Mouse (Mus musculus) liver, embryonic 13.5 days (tissue): ENCODE measurements around the gene Gm20683. TPM values are rescaled to one million over a fixed set of nuclear protein-coding genes. Genes with fewer than 3 reads are reported as not detected.
A peak's percentile ranks its signal among the peaks of the same experiment; 100 is the strongest.

ENCODE experiments used
- ATAC-seq: fragments of 200-750 bp; cut with Nextera tagmentation; 2 replicates; pipeline ENCODE4 v1.8.0; 2017; ENCODE audit warnings: low read depth, mild to moderate bottlenecking, moderate number of reproducible peaks, moderate library complexity
- DNase-seq: peaks from one replicate; pipeline ENCODE4 v3.0.0; 2022
- H3K27ac ChIP-seq: fragments of 300-500 bp; sonication (generic); 2 replicates; pipeline ENCODE4 v1.5.1; 2015; ENCODE audit warnings: moderate library complexity, mild to moderate bottlenecking, inconsistent platforms
- H3K27me3 ChIP-seq: fragments of 300-500 bp; sonication (generic); 2 replicates; pipeline ENCODE4 v1.6.1; 2015; ENCODE audit warnings: mild to moderate bottlenecking, inconsistent platforms
- H3K36me3 ChIP-seq: fragments of 300-500 bp; sonication (generic); 2 replicates; pipeline ENCODE4 v1.6.1; 2015; ENCODE audit warnings: mild to moderate bottlenecking, inconsistent platforms
- H3K4me1 ChIP-seq: fragments of 300-500 bp; sonication (generic); replicated peaks from 2 replicates; pipeline ENCODE4 v1.6.1; 2015; ENCODE audit warnings: inconsistent platforms
- H3K4me2 ChIP-seq: fragments of 300-500 bp; sonication (generic); 2 replicates; pipeline ENCODE4 v1.6.1; 2015; ENCODE audit warnings: inconsistent platforms, mild to moderate bottlenecking, moderate library complexity
- H3K4me3 ChIP-seq: fragments of 300-500 bp; sonication (generic); replicated peaks from 2 replicates; pipeline ENCODE4 v1.5.1; 2015; ENCODE audit warnings: mild to moderate bottlenecking, inconsistent platforms
- H3K9ac ChIP-seq: fragments of 300-500 bp; sonication (generic); 2 replicates; pipeline ENCODE4 v1.6.1; 2015; ENCODE audit warnings: mild to moderate bottlenecking, inconsistent platforms
- H3K9me3 ChIP-seq: fragments of 300-500 bp; sonication (generic); replicated peaks from 2 replicates; pipeline ENCODE4 v1.6.1; 2016; ENCODE audit warnings: inconsistent platforms
- WGBS: fragments of 180-500 bp; shearing (Covaris S2); methylation state at CpG from one replicate; pipeline ENCODE4 v1.1.7; 2015; ENCODE audit not compliant: insufficient replicate concordance; 5-methylcytosine and 5-hydroxymethylcytosine counted together
- polyA plus RNA-seq: library from polyadenylated mRNA; unstranded; fragments of >200 nt; fragmentation: Nextera tagmentation; extraction: Ambion mirVana; gene quantifications from 2 replicates; pipeline ENCODE4 v1.2.1, GENCODE M21; 2015

Gene Gm20683
- polyA plus RNA-seq, 1 experiment from 2014 or later = 0.28 TPM

- H3K9ac ChIP-seq = peak overlapping the region; percentile 89
- H3K27me3 ChIP-seq = no peaks in the 10 kb centered on the region
- DNase-seq (no peak), ATAC-seq (no peak)
- H3K9me3 ChIP-seq = no peaks in the 10 kb centered on the region
- peaks cover 66% of the 10 kb centered on the region for H3K36me3 ChIP-seq
- H3K27ac ChIP-seq = peak overlapping the region; percentile 93; the same call in 1 of the 2 replicates
- 81% methylated on average over 14 of the region's 14 CpGs for WGBS
- peaks cover 75% of the 10 kb centered on the region for H3K4me1 ChIP-seq
- H3K4me3 ChIP-seq = peak overlapping the region; percentile 85
- H3K4me2 ChIP-seq = peak overlapping the region; percentile 99
Measured at GRCm38 (mm10) chr17:25830806-25831431, 10.6 kb downstream of the Gm20683 start.

GRCm38 (mm10) chr17:25830200-25830753 lies 11.3 kb downstream of the Gm20683 start:
- Histone ChIP-seq H3K4me1 (peaks cover 73% of the 10 kb centered on the region), H3K4me2 (peak overlapping the region; percentile 99), H3K4me3 (peak overlapping the region; percentile 85), H3K9ac (peak overlapping the region; percentile 81), H3K27me3 (no peaks in the 10 kb centered on the region), H3K9me3 (no peaks in the 10 kb centered on the region), H3K27ac (peak overlapping the region; percentile 78; the same call in 1 of the 2 replicates), H3K36me3 (peaks cover 65% of the 10 kb centered on the region)
- no peak for ATAC-seq
- DNase-seq = no peak
- WGBS = 74% methylated on average over 4 of the region's 4 CpGs

GRCm38 (mm10) chr17:25829558-25830017 lies 12.0 kb downstream of the Gm20683 start:
- H3K27ac ChIP-seq = peak overlapping the region; percentile 78
- H3K36me3 ChIP-seq = peaks cover 58% of the 10 kb centered on the region
- no peak for DNase-seq
- no peak for ATAC-seq
- H3K4me2 ChIP-seq = peak overlapping the region; percentile 99
- 44% methylated on average over 8 of the region's 8 CpGs for WGBS
- peak overlapping the region; percentile 81 for H3K9ac ChIP-seq
- no peaks in the 10 kb centered on the region for H3K9me3 ChIP-seq
- peaks cover 73% of the 10 kb centered on the region for H3K4me1 ChIP-seq
- peak overlapping the region; percentile 85 for H3K4me3 ChIP-seq
- no peaks in the 10 kb centered on the region for H3K27me3 ChIP-seq

DNA sequence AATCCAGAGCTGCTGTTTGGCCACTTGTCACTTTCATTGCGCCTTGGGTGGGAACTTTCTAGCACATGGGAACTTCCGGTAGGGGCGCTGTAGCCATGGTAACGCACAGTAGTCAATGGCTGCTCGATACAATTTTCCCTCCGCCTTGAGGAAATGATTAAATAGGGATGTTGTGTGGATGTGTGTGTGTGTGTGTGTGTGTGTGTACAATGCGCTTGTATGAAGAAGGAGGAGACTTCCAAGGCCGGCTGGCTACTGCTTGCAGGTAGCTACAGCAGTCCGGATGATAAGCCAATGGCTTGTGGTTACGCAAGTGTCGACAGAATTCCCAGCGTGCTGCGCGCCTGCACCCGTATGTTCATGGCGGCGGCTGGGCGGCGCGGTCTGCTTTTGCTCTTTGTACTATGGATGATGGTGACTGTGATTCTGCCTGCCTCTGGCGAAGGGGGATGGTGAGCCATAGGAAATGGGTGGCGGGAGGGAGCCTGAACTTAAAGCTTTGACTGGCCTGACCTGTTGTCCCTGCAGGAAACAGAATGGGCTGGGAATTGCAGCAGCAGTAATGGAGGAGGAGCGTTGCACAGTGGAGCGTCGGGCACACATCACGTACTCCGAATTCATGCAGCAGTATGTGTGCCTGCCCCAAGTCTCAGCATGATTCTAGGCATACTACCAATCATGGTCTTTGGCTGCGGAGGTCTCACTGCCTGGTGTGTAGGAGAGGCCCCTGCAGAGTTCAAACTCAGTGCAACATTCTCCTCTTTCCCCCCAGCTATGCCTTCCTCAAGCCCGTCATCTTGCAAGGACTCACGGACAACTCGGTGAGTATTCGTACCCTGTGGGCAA lies 12.6 kb downstream of the Gm20683 start, which contains the start of gene Jmjd8:
Gene Jmjd8 (plus strand): TSS at position 156 of the 846 bp plus-strand sequence.
- ATAC-seq (peak; percentile 37), DNase-seq (peak; percentile 72)
- peak within 1 kb of the TSS; percentile 85 for H3K4me3 ChIP-seq
- peaks cover 73% of the 10 kb centered on the region for H3K4me1 ChIP-seq
- peak within 1 kb of the TSS; percentile 81 for H3K9ac ChIP-seq
- peaks cover 56% of the 10 kb centered on the region for H3K36me3 ChIP-seq
- WGBS = 1% methylated on average over 32 of the region's 32 CpGs
- peak within 1 kb of the TSS; percentile 99 for H3K4me2 ChIP-seq
- H3K27me3 ChIP-seq = no peaks in the 10 kb centered on the region
- H3K9me3 ChIP-seq = no peaks in the 10 kb centered on the region
- H3K27ac ChIP-seq = peak within 1 kb of the TSS; percentile 78

- Histone ChIP-seq H3K9ac (peak overlapping the region; percentile 81), H3K27me3 (no peaks in the 10 kb centered on the region), H3K27ac (peak overlapping the region; percentile 78), H3K36me3 (peaks cover 56% of the 10 kb centered on the region), H3K4me3 (peak overlapping the region; percentile 85), H3K4me1 (peaks cover 70% of the 10 kb centered on the region), H3K4me2 (peak overlapping the region; percentile 99), H3K9me3 (no peaks in the 10 kb centered on the region)
- WGBS = 83% methylated on average over 8 of the region's 8 CpGs
- ATAC-seq = no peak
- no peak for DNase-seq
Measured at GRCm38 (mm10) chr17:25828223-25828594, 13.4 kb downstream of the Gm20683 start.

DNA sequence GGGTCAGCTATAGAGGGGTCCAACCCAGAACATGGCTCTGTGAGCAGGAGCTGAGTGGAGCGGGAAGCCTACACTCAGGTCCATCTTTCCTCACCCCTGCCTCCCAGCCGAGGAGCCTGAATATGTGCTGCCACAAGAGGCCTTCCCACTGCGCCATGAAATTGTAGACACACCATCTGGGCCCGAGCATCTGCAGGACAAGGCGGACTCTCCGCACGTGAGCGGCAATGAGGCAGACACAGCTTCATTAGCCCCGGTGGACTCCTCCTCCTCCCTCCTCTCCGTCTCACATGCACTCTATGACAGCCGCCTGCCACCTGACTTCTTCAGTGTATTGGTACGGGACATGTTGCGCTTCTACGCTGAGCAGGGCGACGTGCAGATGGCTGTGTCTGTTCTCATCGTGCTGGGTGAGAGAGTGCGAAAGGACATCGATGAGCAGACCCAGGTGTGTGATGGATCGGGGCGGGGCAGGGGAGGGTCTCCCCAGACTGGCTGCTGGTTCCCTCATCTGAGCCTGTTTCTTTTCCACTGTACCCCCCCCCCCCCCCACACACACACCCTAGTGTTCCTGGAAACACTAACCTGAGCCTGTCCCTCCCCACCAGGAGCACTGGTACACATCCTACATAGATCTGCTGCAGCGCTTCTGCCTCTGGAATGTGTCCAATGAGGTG lies 13.9 kb downstream of the Gm20683 start:
- Histone ChIP-seq H3K9ac (no peak overlapping the region; the same call in 1 of the 2 replicates), H3K36me3 (peaks cover 56% of the 10 kb centered on the region), H3K4me3 (peak overlapping the region; percentile 85; the same call in 1 of the 2 replicates), H3K4me1 (peaks cover 73% of the 10 kb centered on the region), H3K9me3 (no peaks in the 10 kb centered on the region), H3K27ac (peak overlapping the region; percentile 78; the same call in 1 of the 2 replicates), H3K4me2 (peak overlapping the region; percentile 99; the same call in 1 of the 2 replicates), H3K27me3 (0 out of 2 replicates have a peak, but pooled peaks cover under 1% of the 10 kb centered on the region)
- WGBS = 85% methylated on average over 22 of the region's 22 CpGs
- no peak for DNase-seq
- no peak for ATAC-seq

DNA sequence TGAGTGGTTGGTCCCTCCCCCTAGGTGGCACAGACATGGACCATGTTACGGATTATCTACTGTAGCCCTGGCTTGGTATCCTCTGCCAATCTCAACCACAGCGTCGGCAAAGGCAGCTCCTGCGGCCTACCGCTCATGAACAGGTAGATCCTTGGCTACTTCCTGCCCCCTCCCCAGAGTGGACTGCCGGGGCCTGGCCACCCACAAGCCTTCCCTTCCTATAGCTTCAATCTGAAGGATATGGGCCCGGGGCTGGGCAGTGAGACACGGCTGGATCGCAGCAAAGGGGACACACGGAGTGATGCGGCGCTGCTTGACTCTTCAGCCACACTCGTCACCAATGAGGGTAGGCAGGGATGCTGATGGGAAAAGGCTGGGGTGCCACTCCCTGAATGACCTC lies 14.6 kb downstream of the Gm20683 start:
- ATAC-seq (no peak), DNase-seq (no peak)
- peaks cover 72% of the 10 kb centered on the region for H3K4me1 ChIP-seq
- no peaks in the 10 kb centered on the region for H3K9me3 ChIP-seq
- no peak overlapping the region for H3K4me3 ChIP-seq
- no peak overlapping the region for H3K4me2 ChIP-seq
- H3K27ac ChIP-seq = no peak overlapping the region
- 88% methylated on average over 13 of the region's 13 CpGs for WGBS
- H3K27me3 ChIP-seq = peaks cover 7% of the 10 kb centered on the region
- peaks cover 56% of the 10 kb centered on the region for H3K36me3 ChIP-seq
- H3K9ac ChIP-seq = no peak overlapping the region

DNA sequence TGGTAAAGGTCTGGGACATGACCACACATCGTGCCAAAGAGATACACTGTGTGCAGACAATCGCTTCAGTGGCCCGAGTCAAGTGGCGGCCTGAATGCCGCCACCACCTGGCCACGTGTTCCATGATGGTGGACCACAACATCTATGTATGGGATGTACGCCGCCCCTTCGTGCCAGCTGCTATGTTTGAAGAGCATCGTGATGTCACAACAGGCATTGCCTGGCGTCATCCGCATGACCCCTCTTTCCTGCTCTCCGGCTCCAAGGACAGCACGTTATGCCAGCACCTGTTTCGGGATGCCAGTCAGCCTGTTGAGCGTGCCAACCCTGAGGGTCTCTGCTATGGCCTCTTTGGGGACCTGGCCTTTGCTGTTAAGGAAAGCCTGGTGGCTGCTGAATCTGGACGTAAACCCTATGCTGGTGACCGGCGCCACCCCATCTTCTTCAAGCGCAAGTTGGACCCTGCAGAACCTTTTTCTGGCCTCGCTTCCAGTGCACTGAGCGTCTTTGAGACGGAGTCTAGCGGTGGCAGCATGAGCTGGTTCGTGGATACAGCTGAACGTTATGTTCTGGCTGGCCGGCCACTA lies 15.5 kb downstream of the Gm20683 start:
- no peaks in the 10 kb centered on the region for H3K9me3 ChIP-seq
- 86% methylated on average over 27 of the region's 27 CpGs for WGBS
- H3K4me1 ChIP-seq = peaks cover 63% of the 10 kb centered on the region

GRCm38 (mm10) chr17:25825311-25825710 lies 16.3 kb downstream of the Gm20683 start:
- peak overlapping the region; percentile 93 for H3K4me2 ChIP-seq
- no peaks in the 10 kb centered on the region for H3K9me3 ChIP-seq
- ATAC-seq (no peak), DNase-seq (no peak)
- no peak overlapping the region for H3K27ac ChIP-seq
- WGBS = 81% methylated on average over 6 of the region's 6 CpGs
- H3K4me3 ChIP-seq = peak overlapping the region; percentile 79
- H3K27me3 ChIP-seq = peaks cover 22% of the 10 kb centered on the region
- peaks cover 39% of the 10 kb centered on the region for H3K36me3 ChIP-seq
- H3K9ac ChIP-seq = peak overlapping the region; percentile 83
- peaks cover 55% of the 10 kb centered on the region for H3K4me1 ChIP-seq

More for the DNA sequence above, 15.5 kb downstream of the Gm20683 start:
- Histone ChIP-seq H3K4me2 (no peak overlapping the region), H3K9ac (no peak overlapping the region), H3K4me3 (no peak overlapping the region), H3K27me3 (peaks cover 15% of the 10 kb centered on the region), H3K36me3 (peaks cover 47% of the 10 kb centered on the region), H3K27ac (no peak overlapping the region; the same call in 1 of the 2 replicates)
- DNase-seq (no peak), ATAC-seq (no peak)

DNA sequence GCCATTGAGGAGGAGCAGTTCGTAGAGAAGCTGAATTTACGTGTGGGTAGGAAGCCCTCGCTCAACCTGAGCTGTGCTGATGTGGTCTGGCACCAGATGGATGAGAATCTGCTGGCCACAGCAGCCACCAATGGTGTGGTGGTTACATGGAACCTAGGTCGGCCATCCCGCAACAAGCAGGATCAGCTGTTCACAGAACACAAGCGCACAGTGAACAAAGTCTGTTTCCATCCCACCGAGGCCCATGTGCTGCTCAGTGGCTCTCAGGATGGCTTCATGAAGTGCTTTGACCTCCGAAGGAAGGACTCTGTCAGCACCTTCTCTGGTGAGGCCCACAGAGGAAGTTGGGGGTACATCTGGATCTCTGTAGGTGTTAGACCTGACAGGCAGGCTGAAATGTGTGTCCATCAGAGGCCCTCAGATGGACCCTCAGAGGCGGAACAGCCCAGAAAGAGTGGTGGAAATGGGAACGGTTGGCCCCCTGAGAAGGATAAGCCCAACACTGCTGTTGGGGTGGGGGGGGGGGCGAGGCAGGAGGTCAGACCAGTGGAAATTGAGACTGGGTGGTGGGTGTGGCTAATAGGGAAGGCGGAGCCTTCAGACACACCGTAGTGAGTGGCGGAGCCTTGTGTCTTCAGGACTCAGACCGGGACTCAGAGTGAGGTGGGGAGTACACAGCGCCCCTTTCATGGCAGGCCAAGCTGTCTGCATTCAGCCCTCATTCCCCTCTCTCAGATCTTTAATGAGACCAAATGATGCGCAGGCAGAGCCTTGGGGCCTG lies 17.0 kb downstream of the Gm20683 start:
- Histone ChIP-seq H3K27me3 (peaks cover 30% of the 10 kb centered on the region), H3K9me3 (no peaks in the 10 kb centered on the region), H3K9ac (peak overlapping the region; percentile 83), H3K4me2 (peak overlapping the region; percentile 93), H3K4me3 (peak overlapping the region; percentile 79), H3K4me1 (peaks cover 50% of the 10 kb centered on the region), H3K36me3 (peaks cover 32% of the 10 kb centered on the region), H3K27ac (peak overlapping the region; percentile 81)
- WGBS = 53% methylated on average over 17 of the region's 17 CpGs
- DNase-seq = no peak
- no peak for ATAC-seq
